Mouse (Mus musculus) MEL (cell line): ENCODE data around the gene Zfp276. TPM values are rescaled to one million over a fixed set of nuclear protein-coding genes. Genes with fewer than 3 reads are reported as not detected.

Experiments
- DNase-seq: peaks from one replicate; pipeline ENCODE4 v3.0.0; 2011; ENCODE audit warnings: low read depth, low spot score
- H3K27ac ChIP-seq: 2 replicates; pipeline ENCODE4 v1.5.1; 2012; ENCODE audit warnings: low read depth, mild to moderate bottlenecking, control low read depth, low read length, moderate library complexity; ENCODE audit not compliant: control insufficient read depth
- H3K27me3 ChIP-seq, 2 experiments: fragments of 150-350 bp in 1 of 2; sonication (generic) in 1 of 2; 2 replicates each; pipeline ENCODE4 v1.6.1; 2012; ENCODE audit warnings: low read length in 2 of 2, mild to moderate bottlenecking in 2 of 2, improper control_type of control experiment in 1 of 2, moderate library complexity in 1 of 2; ENCODE audit not compliant: insufficient read depth in 2 of 2, control insufficient read depth in 1 of 2
- H3K36me3 ChIP-seq, 2 experiments: 2 replicates each; pipeline ENCODE4 v1.6.1; 2012 to 2014; ENCODE audit warnings: low read length in 2 of 2, improper control_type of control experiment in 1 of 2, inconsistent platforms in 1 of 2, mild to moderate bottlenecking in 1 of 2; ENCODE audit not compliant: insufficient read depth in 2 of 2, control insufficient read depth in 1 of 2
- H3K4me1 ChIP-seq, 2 experiments: fragments of 150-350 bp in 1 of 2; sonication (generic) in 1 of 2; 2 replicates each; pipeline ENCODE4 v1.6.1; 2012; ENCODE audit warnings: low read length in 2 of 2, improper control_type of control experiment in 1 of 2, mild to moderate bottlenecking in 1 of 2; ENCODE audit not compliant: insufficient read depth in 2 of 2, control insufficient read depth in 1 of 2
- H3K4me3 ChIP-seq, 2 experiments: fragments of 150-350 bp in 1 of 2; sonication (generic) in 1 of 2; 2 replicates each; pipeline ENCODE4 v1.5.1; 2012; ENCODE audit warnings: low read depth in 2 of 2, low read length in 2 of 2, mild to moderate bottlenecking in 2 of 2, moderate library complexity in 2 of 2, control low read depth in 1 of 2, improper control_type of control experiment in 1 of 2; ENCODE audit not compliant: control insufficient read depth in 1 of 2, insufficient read depth in 1 of 2
- H3K79me2 ChIP-seq: 2 replicates; pipeline ENCODE4 v1.6.1; 2012; ENCODE audit warnings: mild to moderate bottlenecking, low read length, moderate library complexity; ENCODE audit not compliant: control insufficient read depth, poor library complexity, insufficient read depth
- H3K9ac ChIP-seq: 2 replicates; pipeline ENCODE4 v1.6.1; 2012; ENCODE audit warnings: low read depth, mild to moderate bottlenecking, control low read depth, low read length, moderate library complexity; ENCODE audit not compliant: control insufficient read depth, poor library complexity, severe bottlenecking
- H3K9me3 ChIP-seq: fragments of 150-350 bp; sonication (generic); replicated peaks from 2 replicates; pipeline ENCODE4 v1.6.1; 2012; ENCODE audit warnings: mild to moderate bottlenecking, low read length, improper control_type of control experiment, moderate library complexity; ENCODE audit not compliant: insufficient read depth
- E2F4 ChIP-seq: IDR thresholded peaks from 2 replicates; pipeline ENCODE4 v1.6.1; 2011; ENCODE audit warnings: low read depth, low read length, improper control_type of control experiment, borderline replicate concordance
- ELF1 ChIP-seq: IDR thresholded peaks from 2 replicates; pipeline ENCODE4 v1.6.1; 2014; ENCODE audit warnings: low read depth, mild to moderate bottlenecking, inconsistent platforms, low read length, improper control_type of control experiment, moderate library complexity
- JUND ChIP-seq: IDR thresholded peaks from 2 replicates; pipeline ENCODE4 v1.6.1; 2011; ENCODE audit warnings: low read depth, mild to moderate bottlenecking, improper control_type of control experiment, low read length
- MAZ ChIP-seq: IDR thresholded peaks from 2 replicates; pipeline ENCODE4 v1.6.1; 2012; ENCODE audit warnings: low read depth, mild to moderate bottlenecking, inconsistent platforms, low read length, improper control_type of control experiment
- NELFE ChIP-seq: IDR thresholded peaks from 2 replicates; pipeline ENCODE4 v1.6.1; 2011; ENCODE audit warnings: low read depth, low read length, improper control_type of control experiment
- POLR2A ChIP-seq, 2 experiments: IDR thresholded peaks; 2 replicates each; pipeline ENCODE4 v1.6.1; 2011 to 2012; ENCODE audit warnings: low read length in 2 of 2, mild to moderate bottlenecking in 2 of 2, control low read depth in 1 of 2, improper control_type of control experiment in 1 of 2, low read depth in 1 of 2, moderate library complexity in 1 of 2; ENCODE audit not compliant: control insufficient read depth in 1 of 2, insufficient read depth in 1 of 2, poor library complexity in 1 of 2
- POLR2AphosphoS2 ChIP-seq: IDR thresholded peaks from 2 replicates; pipeline ENCODE4 v1.6.1; 2011; ENCODE audit warnings: low read length, improper control_type of control experiment
- POLR2AphosphoS5 ChIP-seq: IDR thresholded peaks from 2 replicates; pipeline ENCODE4 v1.6.1; 2012; ENCODE audit warnings: low read depth, borderline replicate concordance, mild to moderate bottlenecking, inconsistent platforms, low read length, moderate library complexity, mixed read lengths
- ZC3H11A ChIP-seq: IDR thresholded peaks from 2 replicates; pipeline ENCODE4 v1.6.1; 2012; ENCODE audit warnings: low read depth, mild to moderate bottlenecking, inconsistent platforms, low read length, improper control_type of control experiment
- polyA plus RNA-seq, 2 experiments: library from polyadenylated mRNA; stranded (reverse) in 1 of 2; unstranded in 1 of 2; fragments of >175 nt in 1 of 2; fragments of >200 nt in 1 of 2; gene quantifications; 2 replicates each; pipeline versions ENCODE4 v1.2.1 to v1.2.4; 2012; ENCODE audit warnings: low replicate concordance in 2 of 2, low read depth in 1 of 2; ENCODE audit not compliant: insufficient read length in 2 of 2, insufficient read depth in 1 of 2, missing spikeins in 1 of 2
- total RNA-seq: library from RNA; depleted of rRNA; stranded (reverse); fragments of 300-350 nt; gene quantifications from 2 replicates; pipeline ENCODE4 v1.2.3, GENCODE M21; 2012

Gene Zfp276
- total and polyA plus RNA-seq, 3 experiments: 16.0 to 19.2 TPM; not detected in 1

DNA sequence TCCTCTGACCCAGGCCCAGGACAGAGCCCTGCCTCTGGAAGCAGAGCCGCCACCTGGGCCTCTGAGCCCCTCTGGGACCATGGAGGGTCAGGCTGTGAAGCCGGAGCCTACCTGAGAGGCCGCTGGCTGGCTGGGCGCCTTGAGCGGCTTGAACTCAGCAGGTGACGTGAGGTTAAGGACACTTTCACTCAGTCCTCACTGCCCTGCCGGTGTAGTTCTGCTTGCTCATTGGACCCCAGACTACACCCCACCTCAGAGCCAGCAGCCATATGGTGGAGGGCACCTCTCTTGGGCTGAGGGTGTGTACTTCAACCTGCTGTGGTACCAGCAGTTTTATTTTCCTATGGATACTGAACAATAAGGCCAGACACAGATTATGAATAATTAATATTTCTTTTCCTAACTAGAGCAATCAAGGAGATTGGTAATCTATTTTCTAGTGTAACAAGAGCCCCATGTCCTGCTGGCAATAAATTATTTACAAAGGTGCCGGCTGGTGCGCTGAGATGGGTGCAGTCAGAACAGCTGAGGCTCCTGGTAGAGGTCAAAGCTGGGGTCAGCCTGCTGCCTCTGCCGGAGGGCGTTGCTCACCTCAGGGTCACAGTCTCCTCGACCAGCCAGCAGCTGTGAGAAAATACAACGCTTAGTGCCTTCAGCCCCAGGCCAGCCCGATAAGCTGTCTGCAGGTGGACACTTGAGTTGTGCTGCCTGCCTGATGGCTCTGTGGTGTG, 14.1 kb downstream of the Zfp276 start:
- Histone ChIP-seq H3K27ac (no peak overlapping the region), H3K9ac (no peak overlapping the region), H3K9me3 (no peaks in the 10 kb centered on the region), H3K4me3 (no peak overlapping the region), H3K79me2 (no peaks in the 10 kb centered on the region), H3K27me3 (no peaks in the 10 kb centered on the region), H3K4me1 (no peaks in the 10 kb centered on the region), H3K36me3 (peaks cover 0 to 3% of the 10 kb centered on the region in 2 experiments; a peak in 2 of 4 replicates)
- TF ChIP-seq NELFE (no peak), POLR2A (IDR thresholded peaks at IDR 0.05; ENCODE audit: control insufficient read depth in 1 of 2, insufficient read depth in 1 of 2, low read depth in 1 of 2, low read length in 2 of 2, poor library complexity in 1 of 2) (peak in 1 of 2 experiments; percentile 12; a peak in 1 of 4 replicates)
- no peak for DNase-seq

- H3K9ac ChIP-seq: no peak overlapping the region
- H3K4me3 ChIP-seq: no peak overlapping the region
- H3K4me1 ChIP-seq: no peaks in the 10 kb centered on the region
- H3K27ac ChIP-seq: no peak overlapping the region
- H3K27me3 ChIP-seq: no peaks in the 10 kb centered on the region
- TF ChIP-seq E2F4 (no peak), POLR2AphosphoS2 (0 out of 2 replicates have a peak, but pooled peaks have one; percentile 41)
- no peak for DNase-seq
- H3K79me2 ChIP-seq: no peaks in the 10 kb centered on the region
- peaks cover 0 to under 1% of the 10 kb centered on the region in 2 experiments; a peak in 2 of 4 replicates for H3K36me3 ChIP-seq
- no peaks in the 10 kb centered on the region for H3K9me3 ChIP-seq
Measured at GRCm38 (mm10) chr8:123271147-123271546, 17.2 kb downstream of the Zfp276 start.

GRCm38 (mm10) chr8:123271901-123272300, 17.9 kb downstream of the Zfp276 start:
- H3K9me3 ChIP-seq: no peaks in the 10 kb centered on the region

DNA sequence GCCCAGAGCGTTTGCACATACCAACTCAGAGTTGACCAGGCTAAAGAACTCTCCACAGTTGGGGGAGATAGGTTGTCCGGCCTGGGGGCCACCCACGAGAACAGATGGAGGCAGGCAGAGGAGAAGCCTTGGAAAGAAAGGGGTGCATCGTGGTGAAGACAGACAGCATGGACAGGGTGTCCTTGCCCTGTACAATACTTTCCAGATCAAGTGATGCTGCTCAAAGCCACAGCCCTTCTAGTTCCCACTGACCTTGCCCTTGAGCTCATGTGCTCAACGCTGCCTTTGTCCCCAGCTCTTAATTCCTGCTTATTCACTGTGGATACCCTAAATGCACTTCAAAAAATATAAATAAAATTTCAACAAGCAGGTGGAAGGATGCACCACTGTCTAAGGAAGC, 20.5 kb downstream of the Zfp276 start:
- no peaks in the 10 kb centered on the region for H3K79me2 ChIP-seq
- DNase-seq: no peak
- no peaks in the 10 kb centered on the region; a peak in 2 of 4 replicates for H3K36me3 ChIP-seq
- no peak overlapping the region for H3K4me3 ChIP-seq
- TF ChIP-seq MAZ (no peak), ELF1 (no peak), JUND (no peak), ZC3H11A (no peak)
- TF ChIP-seq, all 39 proteins: peak for 0
- Histone ChIP-seq H3K4me1 (no peaks in the 10 kb centered on the region), H3K9me3 (no peaks in the 10 kb centered on the region), H3K9ac (no peak overlapping the region), H3K27me3 (no peaks in the 10 kb centered on the region), H3K27ac (no peak overlapping the region)

More at GRCm38 (mm10) chr8:123271901-123272300, 17.9 kb downstream of the Zfp276 start:
- no peak overlapping the region for H3K9ac ChIP-seq
- no peak for DNase-seq
- no peaks in the 10 kb centered on the region for H3K27me3 ChIP-seq
- TF ChIP-seq E2F4: no peak
- TF ChIP-seq POLR2AphosphoS5: no peak
- H3K4me3 ChIP-seq: no peak overlapping the region
- H3K79me2 ChIP-seq: no peaks in the 10 kb centered on the region
- H3K36me3 ChIP-seq: no peaks in the 10 kb centered on the region; a peak in 2 of 4 replicates
- H3K4me1 ChIP-seq: no peaks in the 10 kb centered on the region
- H3K27ac ChIP-seq: no peak overlapping the region
